Mouse (Mus musculus) stomach, embryonic 16.5 days (tissue): ENCODE measurements at regions not wholly inside any gene's neighbourhood (a gene's known extent, or its start where the extent isn't known, plus 50 kb on each side); places are given as distances from the start of the nearest gene placed in this dataset.

Experiments
- ATAC-seq: fragments of 200-750 bp; cut with Nextera tagmentation; 2 replicates; pipeline ENCODE4 v1.8.0; 2017; ENCODE audit warnings: moderate number of reproducible peaks, moderate TSS enrichment; ENCODE audit not compliant: insufficient read depth, low FRiP score
- H3K27ac ChIP-seq: fragments of 300-500 bp; sonication (generic); 2 replicates; pipeline ENCODE4 v1.5.1; 2014; ENCODE audit warnings: low read length
- H3K27me3 ChIP-seq: fragments of 300-500 bp; sonication (generic); 2 replicates; pipeline ENCODE4 v1.6.1; 2014; ENCODE audit warnings: low read length, control low read depth, mixed read lengths; ENCODE audit not compliant: control insufficient read depth, insufficient read depth
- H3K36me3 ChIP-seq: fragments of 300-500 bp; sonication (generic); 2 replicates; pipeline ENCODE4 v1.6.1; 2014; ENCODE audit warnings: low read length; ENCODE audit not compliant: control insufficient read depth, insufficient read depth
- H3K4me1 ChIP-seq: fragments of 300-500 bp; sonication (generic); 2 replicates; pipeline ENCODE4 v1.6.1; 2014; ENCODE audit warnings: low read length, control low read depth, mixed read lengths; ENCODE audit not compliant: control insufficient read depth, insufficient read depth
- H3K4me2 ChIP-seq: fragments of 300-500 bp; sonication (generic); 2 replicates; pipeline ENCODE4 v1.6.1; 2014; ENCODE audit warnings: low read depth, low read length, mixed read lengths
- H3K4me3 ChIP-seq: fragments of 300-500 bp; sonication (generic); replicated peaks from 2 replicates; pipeline ENCODE4 v1.5.1; 2014; ENCODE audit warnings: mild to moderate bottlenecking, low read length
- H3K9ac ChIP-seq: fragments of 300-500 bp; sonication (generic); 2 replicates; pipeline ENCODE4 v1.6.1; 2014; ENCODE audit warnings: low read length
- H3K9me3 ChIP-seq: fragments of 300-500 bp; sonication (generic); replicated peaks from 2 replicates; pipeline ENCODE4 v1.6.1; 2016; ENCODE audit warnings: low read length, control low read depth; ENCODE audit not compliant: control insufficient read depth
- WGBS: fragments of 180-500 bp; shearing (Covaris S2); extraction: QIAGEN DNeasy Blood & Tissue Kit; methylation state at CpG from one replicate; pipeline ENCODE4 v1.1.7; 2014; 5-methylcytosine and 5-hydroxymethylcytosine counted together

DNA sequence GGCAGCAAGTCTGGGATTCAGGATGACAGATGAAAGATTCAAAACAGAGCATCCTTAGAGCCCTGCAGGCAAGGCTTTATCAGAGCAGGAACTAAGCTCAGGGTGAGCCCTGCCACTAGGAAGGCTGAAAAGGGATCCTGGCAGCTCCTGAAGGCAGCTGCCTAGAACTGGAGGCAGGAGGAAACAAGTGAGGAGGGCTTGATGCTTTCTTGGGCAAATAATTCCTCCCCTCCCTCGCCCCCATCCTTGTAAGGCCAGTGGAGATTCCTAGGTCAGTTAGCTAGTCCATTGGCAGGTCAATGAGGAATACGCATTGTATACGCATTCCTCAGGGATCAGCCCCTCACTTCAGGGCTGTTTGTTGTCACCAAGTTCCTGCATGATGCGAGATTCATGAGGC lies 54.1 kb upstream of the March10 start:
- no peak overlapping the region for H3K4me2 ChIP-seq
- 0 out of 2 replicates have a peak, but pooled peaks cover 6% of the 10 kb centered on the region for H3K4me1 ChIP-seq
- 69% methylated on average over 4 of the region's 4 CpGs for WGBS
- no peaks in the 10 kb centered on the region for H3K27me3 ChIP-seq
- H3K4me3 ChIP-seq = no peak overlapping the region
- no peak for ATAC-seq
- no peak overlapping the region for H3K9ac ChIP-seq
- H3K36me3 ChIP-seq = no peaks in the 10 kb centered on the region
- no peak overlapping the region for H3K27ac ChIP-seq
- H3K9me3 ChIP-seq = no peaks in the 10 kb centered on the region

DNA sequence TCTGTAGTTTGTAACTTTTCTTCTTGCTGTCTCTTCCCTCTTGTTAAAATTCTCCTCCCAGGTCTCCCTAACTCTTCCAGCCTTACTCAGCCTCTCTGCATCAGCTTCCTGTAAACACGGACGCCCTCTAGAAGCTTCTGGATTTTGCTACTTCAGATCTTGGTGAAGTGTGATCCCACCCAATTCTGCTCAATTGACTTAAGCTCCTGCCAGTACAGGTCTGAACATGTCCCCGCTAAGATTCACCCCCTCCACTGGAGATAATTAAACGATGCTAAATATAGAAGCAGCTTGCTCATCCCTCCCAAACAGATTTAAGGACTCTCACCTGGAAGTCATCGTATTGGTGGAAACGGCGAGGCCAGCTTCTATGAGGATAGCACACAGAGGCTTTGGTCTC lies 53.5 kb upstream of the March10 start:
- no peak overlapping the region for H3K27ac ChIP-seq
- H3K4me3 ChIP-seq = no peak overlapping the region
- ATAC-seq = no peak
- H3K9me3 ChIP-seq = no peaks in the 10 kb centered on the region
- 0 out of 2 replicates have a peak, but pooled peaks cover 6% of the 10 kb centered on the region for H3K4me1 ChIP-seq
- no peaks in the 10 kb centered on the region for H3K27me3 ChIP-seq
- 57% methylated on average over 7 of the region's 7 CpGs for WGBS
- no peak overlapping the region for H3K9ac ChIP-seq
- no peak overlapping the region for H3K4me2 ChIP-seq
- no peaks in the 10 kb centered on the region for H3K36me3 ChIP-seq

DNA sequence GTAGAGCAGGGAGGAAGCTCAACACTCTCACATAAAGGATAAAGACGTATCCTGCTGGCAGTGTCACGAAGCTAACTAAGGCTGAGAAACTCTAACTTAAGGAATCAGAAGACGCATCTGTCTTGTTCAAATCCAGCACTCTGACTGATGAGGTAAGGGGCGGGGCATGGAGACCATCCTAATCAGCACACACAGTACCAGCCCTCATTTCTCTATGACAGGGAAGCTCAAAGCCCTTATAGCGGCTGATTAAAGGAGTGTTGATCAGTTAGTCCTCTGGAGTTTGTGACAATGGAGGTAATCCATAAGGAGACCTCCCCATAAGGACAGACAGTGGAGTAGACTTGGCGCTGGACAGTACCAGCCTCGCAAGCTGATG lies 52.1 kb upstream of the March10 start:
- H3K27me3 ChIP-seq = no peaks in the 10 kb centered on the region
- 0 out of 2 replicates have a peak, but pooled peaks cover 6% of the 10 kb centered on the region for H3K4me1 ChIP-seq
- WGBS = 75% methylated on average over 7 of the region's 7 CpGs
- no peak overlapping the region for H3K4me2 ChIP-seq
- H3K9ac ChIP-seq = no peak overlapping the region
- no peak overlapping the region for H3K4me3 ChIP-seq
- H3K27ac ChIP-seq = no peak overlapping the region
- no peak for ATAC-seq
- H3K36me3 ChIP-seq = no peaks in the 10 kb centered on the region
- no peaks in the 10 kb centered on the region for H3K9me3 ChIP-seq

DNA sequence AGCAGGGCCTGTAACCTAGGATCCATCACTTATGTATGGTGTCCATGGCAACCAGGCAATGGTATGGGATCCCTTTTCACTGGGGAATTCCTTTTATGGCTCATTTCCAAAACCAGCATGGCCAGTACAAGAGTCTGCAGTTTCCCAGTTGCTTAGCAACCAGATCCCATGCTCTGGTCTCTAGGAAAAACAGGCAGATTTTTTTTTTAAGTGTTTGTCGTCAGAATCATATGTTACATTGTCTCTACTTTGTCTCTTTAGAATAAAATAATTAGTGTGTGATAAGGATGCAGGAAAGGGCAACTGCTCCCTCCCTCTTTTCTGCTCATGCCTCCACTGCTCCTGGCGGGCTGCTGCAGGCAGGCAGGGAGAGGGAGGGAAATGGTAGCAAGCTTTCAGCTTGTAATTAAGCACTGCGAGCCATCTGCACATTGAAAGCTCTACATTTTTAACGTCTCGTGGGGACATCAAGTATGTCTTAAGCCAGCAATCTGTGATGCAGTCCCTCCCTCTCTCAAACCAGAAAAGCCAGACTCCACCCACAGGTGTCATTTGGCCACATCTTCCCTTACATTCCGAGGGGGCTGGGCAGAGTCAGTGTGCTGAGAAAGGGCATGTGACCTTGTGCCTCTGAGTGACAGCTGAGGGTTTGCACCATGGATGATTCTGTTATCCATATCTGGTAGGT lies 51.6 kb upstream of the March10 start:
- ATAC-seq = no peak; the same call in 1 of the 2 replicates
- Histone ChIP-seq H3K27ac (no peak overlapping the region), H3K9me3 (no peaks in the 10 kb centered on the region), H3K4me3 (no peak overlapping the region), H3K4me1 (0 out of 2 replicates have a peak, but pooled peaks cover 5% of the 10 kb centered on the region), H3K9ac (no peak overlapping the region), H3K27me3 (no peaks in the 10 kb centered on the region), H3K36me3 (no peaks in the 10 kb centered on the region), H3K4me2 (no peak overlapping the region)
- 5% methylated on average over 6 of the region's 6 CpGs for WGBS

DNA sequence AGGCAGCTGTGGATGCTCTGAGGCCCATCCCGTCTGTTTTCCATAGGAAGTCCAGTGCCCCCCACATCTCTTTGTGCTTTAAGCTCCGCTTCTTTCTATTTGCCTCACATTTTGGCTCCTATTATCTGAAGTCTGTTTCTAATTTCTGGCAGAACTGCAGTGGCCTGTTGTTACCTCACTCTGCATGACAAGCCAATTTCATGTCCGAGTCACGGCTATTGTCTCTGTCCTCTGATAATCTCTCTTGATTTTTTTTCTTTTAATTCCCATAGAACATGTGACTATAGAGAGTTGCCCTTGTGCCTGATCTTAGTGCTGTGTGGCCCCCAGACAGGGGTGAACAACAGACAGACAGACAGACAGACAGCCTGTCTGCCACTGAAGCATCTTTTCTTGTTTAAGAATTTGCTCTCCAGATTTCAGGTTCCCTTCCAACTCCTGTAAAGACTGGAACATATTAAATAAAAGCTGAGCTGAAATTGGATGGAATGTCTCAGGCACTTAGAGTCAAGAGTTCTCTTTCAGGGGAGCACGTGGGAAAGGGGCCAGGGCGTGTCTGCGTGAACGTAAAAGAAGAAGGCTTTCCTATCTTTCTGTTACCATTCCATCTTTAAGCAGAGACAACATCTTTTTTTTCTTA lies 50.9 kb upstream of the March10 start:
- H3K4me1 ChIP-seq = no peaks in the 10 kb centered on the region
- H3K4me2 ChIP-seq = no peak overlapping the region
- no peak for ATAC-seq
- H3K4me3 ChIP-seq = no peak overlapping the region
- no peaks in the 10 kb centered on the region for H3K36me3 ChIP-seq
- WGBS = 58% methylated on average over 8 of the region's 8 CpGs
- H3K27ac ChIP-seq = no peak overlapping the region
- no peaks in the 10 kb centered on the region for H3K27me3 ChIP-seq
- H3K9ac ChIP-seq = no peak overlapping the region
- no peaks in the 10 kb centered on the region for H3K9me3 ChIP-seq
